Mouse (Mus musculus) brain, adult 2 months (tissue): Measurements from ENCODE around the gene 4930407I10Rik.

Experiments
- DNase-seq: peaks from one replicate; pipeline ENCODE4 v3.0.0; 2011; ENCODE audit warnings: low read depth, low spot score

4930407I10Rik gene

DNA sequence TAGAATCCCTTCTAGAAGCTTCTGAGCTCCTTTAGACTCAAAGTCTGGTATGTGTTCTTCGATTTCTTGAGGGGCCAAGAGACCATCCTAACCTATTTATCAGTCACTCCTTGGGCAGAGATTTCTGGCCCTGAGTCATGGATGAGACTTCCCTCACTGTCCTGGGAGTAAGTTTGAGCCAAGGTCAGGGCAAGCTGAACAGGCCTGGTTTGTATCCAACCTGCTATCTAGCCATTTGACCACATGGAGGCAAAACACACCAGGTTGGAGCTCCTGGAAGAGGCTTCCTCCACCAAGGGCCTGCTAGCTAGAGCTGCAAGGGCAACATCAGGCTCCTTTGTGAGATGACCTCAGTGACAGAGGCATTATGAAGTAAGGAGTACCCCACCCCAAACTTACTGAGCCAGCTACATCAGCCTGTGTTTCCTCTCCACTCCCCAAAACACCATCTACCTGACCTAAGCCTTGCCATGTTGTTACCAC, at the start of gene 4930407I10Rik:
Gene 4930407I10Rik (plus strand): TSS at position 433 of the 483 bp plus-strand sequence.
- DNase-seq, result no peak

DNA sequence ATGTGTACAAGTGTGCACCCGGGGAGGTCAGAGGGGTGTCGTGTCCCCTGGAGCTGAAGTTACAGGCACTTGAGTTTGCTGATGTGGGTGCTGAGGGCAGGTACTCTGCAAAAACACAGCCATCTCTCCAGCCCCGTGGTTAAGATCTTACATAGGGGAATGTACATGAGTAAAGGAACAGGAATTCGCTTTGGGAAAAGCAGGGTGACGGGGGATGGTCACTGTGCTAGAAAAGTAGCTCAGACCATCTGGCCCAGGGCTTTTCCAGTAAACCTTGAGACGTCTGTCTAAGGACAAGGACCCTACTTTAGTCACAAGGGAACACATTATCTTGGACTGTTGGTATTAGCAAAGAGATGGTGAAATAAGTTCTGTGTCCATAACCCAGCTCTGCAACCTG, 47.0 kb upstream of the 4930407I10Rik start:
- no peak for DNase-seq

DNA sequence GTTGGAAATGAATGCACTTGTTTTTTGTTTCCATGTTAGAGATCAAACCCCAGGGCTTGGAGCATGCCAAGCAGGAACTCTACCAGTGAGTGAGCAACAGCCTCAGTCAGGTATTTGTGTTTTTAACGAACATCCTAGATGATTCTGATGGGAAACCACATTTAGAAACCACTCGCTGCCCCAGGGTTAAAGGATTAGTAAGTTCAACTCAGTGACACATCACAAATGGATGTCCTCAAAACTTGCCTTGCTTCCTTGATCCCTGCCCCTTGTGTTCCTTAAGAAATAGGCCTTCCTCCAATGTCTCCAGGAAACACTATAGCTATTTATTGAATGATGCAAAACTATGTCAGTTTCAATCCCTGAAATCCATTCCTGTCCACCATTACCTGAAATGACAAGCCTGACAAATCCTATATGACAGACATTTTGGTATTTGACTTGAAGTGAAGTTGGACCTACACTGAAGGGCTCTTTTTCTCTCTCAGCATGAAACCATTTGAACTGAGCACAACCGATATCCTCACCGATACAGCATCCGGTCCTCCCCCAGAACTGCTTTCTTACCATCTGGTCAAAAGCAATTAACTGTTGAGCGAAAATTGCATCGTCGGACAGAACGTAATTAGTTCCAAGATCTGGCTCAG, 44.1 kb upstream of the 4930407I10Rik start:
- no peak for DNase-seq

DNA sequence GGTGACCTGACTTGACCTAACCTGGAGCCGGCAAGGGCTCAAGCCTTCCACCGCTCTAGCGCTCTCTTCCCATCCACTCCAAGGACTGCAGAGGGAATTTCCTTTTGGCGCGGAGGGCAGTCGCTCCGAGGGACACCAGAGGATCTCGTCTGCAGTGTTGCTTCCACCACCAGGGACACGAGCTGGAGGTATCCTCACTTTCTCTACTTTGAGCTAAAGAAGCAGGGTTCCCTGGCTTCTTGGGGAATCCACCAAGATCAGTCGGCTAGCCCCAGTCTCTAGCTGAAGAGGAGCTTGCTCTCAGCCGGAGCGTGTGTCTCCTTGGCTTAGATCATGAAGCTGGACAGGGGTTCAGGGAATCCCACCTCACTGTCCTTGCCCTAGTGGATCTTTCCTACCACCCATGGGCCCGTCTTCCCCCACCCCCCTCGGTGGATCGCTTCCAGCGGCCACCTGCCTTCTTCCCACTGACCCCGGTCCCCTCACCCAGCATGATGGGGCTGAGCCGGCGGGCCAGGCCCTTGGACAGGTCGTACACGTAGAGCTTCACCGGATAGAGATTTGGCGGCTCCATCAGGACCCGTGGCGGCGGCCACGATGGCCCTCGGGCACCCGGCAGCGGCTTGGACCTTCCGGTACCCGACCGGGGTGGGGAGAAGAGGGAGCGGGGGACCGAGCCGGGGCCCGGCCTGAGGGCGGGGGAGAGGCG, 43.4 kb upstream of the 4930407I10Rik start:
- peak; percentile 71 for DNase-seq

DNA sequence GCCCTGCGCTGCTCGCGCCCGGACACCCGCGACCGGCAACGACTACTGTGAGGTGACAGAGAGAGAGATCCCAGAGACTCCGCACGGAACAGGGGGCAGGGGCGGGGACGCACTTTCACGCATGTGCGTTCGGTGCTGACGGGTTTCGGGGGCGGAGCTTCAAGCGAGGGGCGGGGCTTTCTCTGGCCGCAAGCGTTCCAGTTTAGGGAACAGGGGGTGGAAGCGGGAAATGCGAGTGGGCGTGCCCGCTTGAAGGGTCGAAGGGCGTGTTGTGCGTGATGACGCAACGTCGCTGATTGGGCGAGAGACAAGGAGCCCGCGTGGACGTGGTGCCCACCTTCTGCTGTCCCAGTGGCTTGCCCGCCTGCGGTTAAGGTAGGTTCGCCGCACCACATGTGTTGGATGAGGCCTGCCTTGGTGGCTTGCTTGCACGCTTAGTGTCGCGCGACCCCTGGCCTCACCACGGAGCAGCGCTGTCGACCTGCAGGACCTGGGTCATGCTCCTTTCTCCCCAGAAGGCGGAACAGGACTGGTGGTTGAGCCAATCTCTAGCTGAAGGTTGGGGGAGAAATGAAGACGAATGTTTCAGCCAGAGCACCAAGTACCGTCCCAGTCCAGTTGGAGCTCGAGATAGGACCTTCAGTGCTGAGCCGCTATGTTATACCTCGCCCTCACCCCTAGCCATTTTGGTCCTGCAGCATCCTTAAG, 42.7 kb upstream of the 4930407I10Rik start:
- peak; percentile 100 for DNase-seq

DNA sequence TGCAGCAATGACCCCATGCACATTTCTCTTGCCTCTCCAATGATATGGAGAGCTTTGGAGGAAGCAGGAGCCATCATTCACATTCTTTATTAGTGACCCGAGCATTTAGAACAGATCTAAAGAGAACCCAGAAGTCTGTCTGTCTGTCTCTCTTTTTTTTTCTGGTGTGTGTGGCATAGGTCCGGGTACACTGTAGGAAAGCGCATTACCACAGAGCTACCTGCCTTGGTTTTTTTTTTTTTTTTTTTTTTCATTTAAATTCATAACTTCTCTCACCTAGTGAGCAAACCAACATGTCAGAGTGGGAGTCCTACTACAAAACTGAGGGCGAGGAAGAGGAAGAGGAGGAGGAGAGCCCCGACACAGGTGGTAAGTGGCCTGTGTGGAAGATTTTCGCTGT, 42.1 kb upstream of the 4930407I10Rik start:
- DNase-seq, result no peak

DNA sequence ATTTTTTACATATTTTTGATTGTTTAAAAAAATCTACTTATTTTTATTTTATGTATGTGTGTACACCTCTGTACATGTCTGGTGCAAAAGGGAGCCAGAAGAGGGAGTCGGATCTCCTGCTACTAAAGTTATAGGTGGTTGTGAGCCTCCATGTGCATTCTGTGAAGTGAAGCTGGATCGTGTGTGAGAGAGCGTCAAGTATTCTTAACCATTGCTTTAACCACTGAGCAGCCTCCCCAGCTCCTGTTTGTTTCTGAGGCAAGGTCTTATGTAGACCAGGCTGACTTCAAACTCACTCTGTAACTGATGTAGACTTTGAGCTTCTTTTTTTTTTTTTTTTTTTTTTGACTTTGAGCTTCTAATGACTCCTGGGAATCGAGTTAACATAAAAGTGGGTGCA, 41.5 kb upstream of the 4930407I10Rik start:
- no peak for DNase-seq

DNA sequence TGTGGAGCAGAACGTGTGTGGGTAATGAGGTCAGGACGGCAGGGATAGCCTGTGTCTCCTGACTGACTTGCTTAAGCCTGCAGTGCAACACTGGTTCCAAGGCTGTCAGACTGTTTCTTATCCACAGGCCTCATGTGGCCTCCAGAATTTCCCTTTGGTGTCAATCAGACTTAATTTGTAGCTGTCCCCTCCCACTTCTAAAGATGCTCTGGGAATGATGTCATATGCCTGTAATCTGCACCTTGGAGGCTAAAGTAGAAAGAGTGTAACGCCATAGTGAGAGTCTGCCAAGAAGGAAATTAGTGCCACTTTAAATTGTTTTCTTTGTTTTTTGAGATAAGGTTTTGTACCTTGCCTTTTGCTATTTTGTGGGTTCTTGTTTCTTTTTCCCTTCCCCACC, 39.7 kb upstream of the 4930407I10Rik start:
- no peak for DNase-seq

DNA sequence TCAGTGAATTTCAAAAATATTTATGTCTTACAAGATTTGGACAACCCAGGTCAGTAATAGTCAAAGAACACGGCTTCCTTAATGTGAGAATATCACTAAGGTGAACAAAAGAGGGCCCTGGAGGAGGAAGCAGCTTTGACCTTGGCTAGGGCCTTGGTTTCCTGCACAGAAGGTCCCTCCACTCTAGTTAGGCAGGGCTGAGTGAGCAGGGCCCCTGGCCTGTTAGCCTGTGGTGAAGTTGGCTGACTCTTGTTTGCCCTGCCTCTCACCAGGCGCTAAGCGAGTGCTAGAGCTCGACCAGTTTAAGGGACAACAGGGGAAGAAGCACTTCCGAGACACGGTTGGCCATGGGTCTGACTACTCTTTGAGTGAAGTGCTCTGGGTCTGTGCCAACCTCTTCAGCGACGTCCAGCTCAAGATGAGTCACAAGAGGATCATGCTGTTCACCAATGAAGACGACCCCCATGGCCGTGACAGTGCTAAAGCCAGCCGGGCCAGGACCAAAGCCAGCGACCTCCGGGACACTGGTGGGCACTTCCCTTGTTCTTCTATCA, 36.3 kb upstream of the 4930407I10Rik start:
- DNase-seq, result no peak

DNA sequence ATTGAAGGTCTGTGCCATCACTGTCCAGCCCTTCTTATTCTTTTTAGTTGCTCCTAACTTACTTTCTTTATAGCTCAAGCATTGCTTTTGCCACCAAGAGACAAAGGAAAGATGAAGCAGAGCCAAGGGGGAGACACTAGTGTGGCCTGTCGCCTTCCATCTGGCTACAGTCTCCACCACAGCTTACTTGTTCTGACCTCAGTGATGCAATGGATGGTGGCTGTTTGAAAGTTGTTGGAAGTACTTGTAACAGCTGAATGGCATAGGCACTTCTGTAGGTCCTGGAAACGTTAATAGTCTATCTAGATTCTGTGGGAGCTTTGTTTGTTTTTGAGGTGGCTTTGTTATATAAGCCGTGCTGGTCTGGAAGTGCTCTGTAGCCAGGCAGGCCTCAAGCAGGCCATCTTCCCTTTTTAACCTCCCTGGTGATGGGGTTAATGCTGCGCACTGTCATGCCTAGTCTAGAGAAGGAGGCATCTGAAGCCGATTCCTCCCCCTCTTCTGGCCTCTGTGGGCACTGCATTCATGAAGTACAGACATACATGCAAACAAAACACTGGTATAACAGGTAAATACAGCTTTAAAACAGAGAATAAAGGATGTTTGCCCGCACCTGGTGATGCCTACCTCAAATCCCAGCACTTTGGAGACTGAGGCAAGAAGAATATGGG, 34.9 kb upstream of the 4930407I10Rik start:
- DNase-seq, result no peak

DNA sequence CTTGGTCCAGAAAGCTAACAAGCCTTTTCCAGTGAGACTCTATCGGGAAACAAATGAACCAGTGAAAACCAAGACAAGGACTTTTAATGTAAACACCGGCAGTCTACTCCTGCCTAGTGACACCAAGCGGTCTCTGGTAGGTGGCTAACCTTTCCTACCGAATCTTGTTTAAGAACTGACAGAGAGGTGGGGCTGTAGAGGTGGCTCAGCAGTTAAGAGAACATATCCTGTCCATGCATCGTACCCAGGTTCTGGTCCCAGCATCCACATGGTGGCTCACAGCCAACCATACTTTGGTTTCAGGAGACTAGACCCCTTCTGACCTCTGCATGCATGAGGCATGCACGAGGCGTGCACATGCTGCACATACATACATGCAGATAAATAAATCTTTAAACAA, 31.7 kb upstream of the 4930407I10Rik start:
- no peak for DNase-seq

DNA sequence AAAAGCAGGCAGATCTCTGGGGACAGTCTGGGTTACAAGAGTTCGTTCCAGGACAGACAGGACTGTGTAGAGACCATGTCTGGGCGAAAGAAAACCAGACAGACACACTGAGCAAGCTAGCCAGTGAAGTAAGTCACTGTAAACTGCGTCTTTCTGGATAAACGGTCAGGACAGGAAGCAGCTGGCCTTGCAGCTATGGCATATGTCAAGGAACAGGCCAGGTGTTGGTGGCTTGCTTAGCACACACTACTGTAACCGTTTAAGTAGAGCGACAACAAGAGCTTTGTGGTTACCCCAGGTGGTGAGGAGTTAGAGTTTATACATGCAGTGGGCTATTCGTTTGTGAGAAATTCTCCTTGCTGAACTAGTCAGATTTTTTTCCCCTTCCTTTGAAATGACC, 31.2 kb upstream of the 4930407I10Rik start:
- DNase-seq, result no peak

DNA sequence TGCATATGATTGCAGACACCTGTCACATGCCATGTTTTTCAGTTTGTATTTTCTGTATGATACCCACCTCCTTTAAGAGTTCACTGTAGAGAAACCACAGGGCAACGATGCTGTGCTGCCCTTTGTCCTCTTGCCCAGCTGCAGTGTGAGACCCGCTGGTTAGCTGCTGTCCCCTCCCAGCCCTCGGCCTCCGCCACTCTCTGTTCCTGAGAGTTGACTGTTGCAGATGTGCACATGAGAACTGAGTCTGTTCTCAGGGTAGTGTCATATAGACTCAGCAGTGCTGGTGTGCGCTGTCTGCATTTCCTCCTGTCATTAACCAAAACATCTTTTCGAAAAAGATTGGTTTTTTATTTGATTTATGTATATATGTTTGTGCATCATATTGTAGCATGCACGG, 26.6 kb upstream of the 4930407I10Rik start:
- no peak for DNase-seq

DNA sequence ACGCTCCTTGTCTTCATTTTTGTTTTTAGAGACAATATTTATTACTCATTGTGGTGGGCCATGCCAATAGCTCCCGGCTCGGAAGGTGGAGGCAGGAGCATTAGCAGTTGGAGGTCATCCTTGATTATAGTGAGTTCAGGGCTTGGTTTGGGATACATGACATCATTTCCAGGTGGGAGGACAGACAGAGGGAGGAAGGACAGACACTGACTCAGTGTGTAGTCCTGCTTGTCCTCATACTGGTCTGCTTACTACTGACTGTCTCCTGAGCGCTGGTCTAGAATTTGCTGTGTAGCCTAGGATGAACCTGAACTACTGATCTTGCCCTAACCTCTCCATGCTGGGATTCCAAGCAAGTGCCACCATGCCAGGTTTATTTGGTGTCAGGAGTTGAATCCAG, 25.2 kb upstream of the 4930407I10Rik start, which contains the start of gene Desi1:
Gene Desi1 (minus strand): TSS at position 101 of the 400 bp plus-strand sequence.
- no peak for DNase-seq

DNA sequence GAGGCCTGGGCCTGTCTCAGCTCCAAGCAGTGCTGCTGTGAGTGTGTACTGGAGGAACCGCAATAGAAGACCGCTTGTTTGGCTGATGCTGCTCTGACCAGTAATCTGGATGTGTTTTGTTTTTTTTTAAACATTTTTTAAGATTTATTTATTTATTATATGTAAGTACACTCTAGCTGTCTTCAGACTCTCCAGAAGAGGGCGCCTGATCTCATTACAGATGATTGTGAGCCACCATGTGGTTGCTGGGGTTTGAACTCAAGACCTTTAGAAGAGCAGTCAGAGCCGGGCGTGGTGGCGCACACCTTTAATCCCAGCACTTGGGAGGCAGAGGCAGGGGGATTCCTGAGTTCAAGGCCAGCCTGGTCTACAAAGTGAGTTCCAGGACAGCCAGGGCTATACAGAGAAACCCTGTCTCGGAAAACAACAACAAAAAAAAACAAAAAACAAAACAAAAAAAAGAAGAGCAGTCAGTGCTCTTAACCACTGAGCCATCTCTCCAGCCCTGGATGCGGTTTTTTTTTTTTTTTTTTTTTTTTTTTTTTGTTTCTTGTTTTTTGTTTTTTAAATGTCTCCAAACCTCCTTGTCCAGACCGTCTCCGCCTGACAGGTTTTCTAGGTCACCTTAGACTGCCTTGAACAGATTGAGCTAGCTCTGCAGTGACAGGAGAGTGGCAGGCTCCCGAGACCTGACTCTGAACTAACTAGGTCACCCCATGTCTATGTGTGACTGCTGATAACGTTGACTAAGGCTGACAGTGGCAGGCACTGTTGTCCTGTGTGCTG, 22.9 kb upstream of the 4930407I10Rik start:
- DNase-seq, result peak; percentile 68

DNA sequence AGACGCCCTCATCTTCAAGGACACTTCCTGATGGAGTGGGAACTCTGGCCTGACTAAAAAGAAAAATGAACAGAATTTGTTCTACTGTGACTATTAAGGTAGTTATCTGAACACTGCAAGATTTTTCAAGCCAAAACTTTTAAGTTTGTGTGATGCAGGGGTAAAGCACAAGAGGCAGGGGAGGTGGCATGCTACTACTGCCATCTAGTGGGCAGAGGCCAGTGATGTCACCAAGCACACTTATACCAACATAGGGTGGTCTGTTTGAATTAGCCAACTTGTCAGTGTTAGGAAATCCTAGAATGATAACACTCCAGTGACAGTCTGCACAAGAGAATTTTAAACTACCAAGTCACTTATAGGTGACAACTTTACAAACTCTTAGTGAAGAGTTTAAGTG, 18.3 kb upstream of the 4930407I10Rik start:
- DNase-seq, result peak; percentile 70

DNA sequence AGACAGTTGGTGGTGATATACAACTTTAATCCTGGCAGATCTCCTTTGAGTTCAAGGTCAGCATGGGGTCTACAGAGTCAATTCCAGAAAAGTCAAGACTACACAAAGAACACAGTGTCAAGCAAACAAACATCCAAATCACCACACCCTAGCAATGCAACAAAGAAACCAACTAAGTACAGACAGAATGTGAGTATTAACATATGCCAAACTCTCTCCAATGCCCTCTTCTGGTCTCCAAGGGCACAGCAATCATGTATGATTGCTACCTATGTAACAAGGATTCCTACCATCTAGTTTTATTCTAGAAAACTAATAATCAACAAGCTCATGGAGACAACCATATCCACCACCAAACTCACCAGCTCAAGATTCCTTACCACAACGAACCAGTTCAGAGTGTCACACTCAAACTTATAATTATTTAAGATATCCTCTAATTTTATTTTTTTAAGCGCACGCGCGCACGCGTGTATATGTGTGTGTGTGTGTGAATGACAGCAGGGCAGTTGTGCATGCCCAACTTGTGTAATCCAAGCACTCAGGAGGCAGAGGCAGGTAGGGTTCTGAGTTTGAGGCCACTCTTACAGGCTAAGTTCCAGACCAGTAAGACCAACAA, 14.7 kb upstream of the 4930407I10Rik start:
- peak; percentile 51 for DNase-seq

DNA sequence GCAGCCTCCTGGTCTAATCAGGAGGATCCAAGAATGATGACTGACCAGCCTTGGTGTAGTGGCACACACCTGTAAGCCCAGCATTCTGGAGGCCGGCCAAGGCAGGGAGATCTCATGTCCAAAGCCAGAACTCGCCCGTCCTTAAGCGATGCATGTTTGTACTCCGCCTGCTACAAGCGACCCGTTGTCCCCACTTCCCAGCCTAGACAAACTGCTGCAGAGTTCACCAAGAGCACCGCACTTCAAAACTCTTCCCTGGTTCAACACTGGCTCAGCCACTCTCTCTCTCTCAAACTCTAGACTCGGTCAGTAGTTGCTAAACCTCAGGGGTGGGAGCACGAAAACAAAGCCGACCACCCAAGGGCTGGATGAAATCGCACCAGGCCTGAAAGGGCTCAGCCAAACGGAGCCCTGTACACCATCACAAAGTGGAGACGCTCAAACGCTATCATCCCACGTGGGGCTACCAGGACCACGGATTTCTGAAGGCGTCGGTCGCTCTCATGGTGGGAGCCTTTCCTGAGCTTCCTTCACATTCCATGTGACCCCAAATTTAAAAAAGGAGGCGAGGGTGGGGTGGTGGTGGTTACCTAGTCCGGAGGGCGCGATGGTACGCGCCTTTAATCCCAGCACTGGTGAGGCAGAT, 12.6 kb upstream of the 4930407I10Rik start:
- DNase-seq, result peak; percentile 14

DNA sequence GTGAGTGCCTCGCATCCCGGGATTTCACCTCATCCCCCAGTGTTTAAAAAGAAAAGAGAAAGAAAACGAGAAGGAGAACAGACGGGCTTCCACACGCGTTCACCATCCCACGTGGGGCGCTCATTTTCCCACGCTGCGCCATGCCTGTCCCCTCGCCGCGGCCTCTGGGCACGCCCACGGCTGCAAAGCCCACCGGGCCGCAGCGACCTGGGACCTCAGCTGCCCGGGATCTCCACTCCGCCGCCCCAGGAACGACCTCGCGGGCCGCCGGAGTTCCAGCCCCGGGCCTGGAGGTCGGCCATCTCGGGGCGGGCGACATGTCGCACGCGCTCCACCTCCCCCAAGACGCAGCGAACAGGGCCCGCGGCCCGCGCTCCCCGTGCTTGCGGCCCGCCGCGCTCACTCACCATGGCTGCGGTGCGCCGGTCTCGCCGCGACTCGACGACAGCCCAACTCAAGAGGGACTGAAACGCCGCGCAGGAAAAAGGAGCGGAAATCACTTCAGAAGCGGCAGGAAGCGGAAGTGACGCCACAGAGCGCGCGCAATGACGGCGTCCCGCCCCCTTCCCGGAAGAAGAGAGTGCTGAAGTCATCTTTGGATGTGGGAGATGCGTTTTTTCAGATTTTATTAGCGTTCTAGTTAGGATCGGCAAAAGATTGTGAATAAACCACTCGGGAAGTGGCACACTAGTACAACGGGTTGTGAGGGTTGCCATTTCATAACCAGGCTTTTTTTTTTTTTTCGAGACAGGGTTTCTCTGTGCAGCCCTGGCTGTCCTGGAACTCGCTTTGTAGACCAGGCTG, 11.7 kb upstream of the 4930407I10Rik start, which contains the start of gene Snu13:
Gene Snu13 (minus strand): TSS at position 519 of the 804 bp plus-strand sequence.
- peak; percentile 93 for DNase-seq
